In genomic region chr6:114835752-114836151, GRCm38 (mm10) we compare ENCODE assay signal across 24 mouse cellular contexts.
A peak's percentile ranks its signal among the peaks of the same experiment; 100 is the strongest.
DNase-seq lines count a peak whose midpoint lies in the region; ATAC-seq and TF ChIP-seq lines count a peak whose summit lies in the region.
"Had no signal": no experiment of that assay in that cellular context is flagged by ENCODE, and none has a peak within 500 bp of the region (broad histone marks: within the 10 kb centered on the region; RNA-seq: fewer than 3 reads in every experiment).

No protein-coding gene starts in this region.

- H3K9ac ChIP-seq in forebrain, postnatal 0 days: no peak overlapping the region
- no peak overlapping the region for H3K9ac ChIP-seq in forebrain, embryonic 15.5 days (replicated peaks)
- H3K9ac ChIP-seq in kidney, embryonic 14.5 days (ENCODE audit: low read depth, low read length): no peak overlapping the region
- H3K9ac ChIP-seq in neural tube, embryonic 12.5 days: no peak overlapping the region
- H3K9ac ChIP-seq in intestine, embryonic 16.5 days (ENCODE audit: low read depth, low read length): no peak overlapping the region
- H3K9ac ChIP-seq: heart, embryonic 13.5 days; liver, embryonic 14.5 days had no signal

- H3K9me3 ChIP-seq in forebrain, postnatal 0 days (ENCODE audit: low read length): no peaks in the 10 kb centered on the region
- no peaks in the 10 kb centered on the region for H3K9me3 ChIP-seq in forebrain, embryonic 15.5 days
- no peaks in the 10 kb centered on the region; the same call in 1 of the 2 replicates for H3K9me3 ChIP-seq in kidney, embryonic 14.5 days (ENCODE audit: control insufficient read depth, low read length)
- H3K9me3 ChIP-seq in neural tube, embryonic 12.5 days: no peaks in the 10 kb centered on the region
- H3K9me3 ChIP-seq in intestine, embryonic 16.5 days (ENCODE audit: control insufficient read depth, low read length): no peaks in the 10 kb centered on the region
- H3K9me3 ChIP-seq: heart, embryonic 13.5 days had no signal

- no peaks in the 10 kb centered on the region for H3K4me1 ChIP-seq in forebrain, postnatal 0 days (ENCODE audit: insufficient read depth)
- no peaks in the 10 kb centered on the region for H3K4me1 ChIP-seq in forebrain, embryonic 15.5 days
- peaks cover 55% of the 10 kb centered on the region for H3K4me1 ChIP-seq in kidney, embryonic 14.5 days (ENCODE audit: control insufficient read depth, insufficient read depth, low read length)
- H3K4me1 ChIP-seq in neural tube, embryonic 12.5 days: peaks cover 44% of the 10 kb centered on the region
- H3K4me1 ChIP-seq in intestine, embryonic 16.5 days (ENCODE audit: control insufficient read depth, insufficient read depth, low read length): peaks cover 34% of the 10 kb centered on the region

- no peak overlapping the region for H3K4me2 ChIP-seq in forebrain, postnatal 0 days (ENCODE audit: low read depth)
- H3K4me2 ChIP-seq in forebrain, embryonic 15.5 days (replicated peaks): no peak overlapping the region
- H3K4me2 ChIP-seq in kidney, embryonic 14.5 days (replicated peaks; ENCODE audit: low read depth, low read length): no peak overlapping the region
- H3K4me2 ChIP-seq in neural tube, embryonic 12.5 days (replicated peaks): no peak overlapping the region
- H3K4me2 ChIP-seq in intestine, embryonic 16.5 days (ENCODE audit: low read depth, low read length): no peak overlapping the region
- H3K4me2 ChIP-seq: heart, embryonic 13.5 days had no signal

- H3K36me3 ChIP-seq in forebrain, postnatal 0 days (ENCODE audit: insufficient read depth): no peaks in the 10 kb centered on the region
- no peaks in the 10 kb centered on the region for H3K36me3 ChIP-seq in forebrain, embryonic 15.5 days
- H3K36me3 ChIP-seq in kidney, embryonic 14.5 days (ENCODE audit: control insufficient read depth, insufficient read depth, low read length): no peaks in the 10 kb centered on the region
- H3K36me3 ChIP-seq in neural tube, embryonic 12.5 days: no peaks in the 10 kb centered on the region
- no peaks in the 10 kb centered on the region for H3K36me3 ChIP-seq in intestine, embryonic 16.5 days (ENCODE audit: control insufficient read depth, insufficient read depth, low read length)
- H3K36me3 ChIP-seq: heart, embryonic 13.5 days had no signal

- no peak for TF ChIP-seq CTCF in forebrain, postnatal 0 days (IDR thresholded peaks at IDR 0.05; ENCODE audit: low read depth)

- no peaks in the 10 kb centered on the region for H3K27me3 ChIP-seq in forebrain, postnatal 0 days (ENCODE audit: insufficient read depth, low read length)
- no peaks in the 10 kb centered on the region for H3K27me3 ChIP-seq in forebrain, embryonic 15.5 days
- H3K27me3 ChIP-seq in kidney, embryonic 14.5 days (ENCODE audit: control insufficient read depth, insufficient read depth, low read length): no peaks in the 10 kb centered on the region
- no peaks in the 10 kb centered on the region for H3K27me3 ChIP-seq in neural tube, embryonic 12.5 days (replicated peaks)
- H3K27me3 ChIP-seq in intestine, embryonic 16.5 days (replicated peaks; ENCODE audit: control insufficient read depth, insufficient read depth, low read length): no peaks in the 10 kb centered on the region
- H3K27me3 ChIP-seq: heart, embryonic 13.5 days had no signal

- H3K27ac ChIP-seq in forebrain, postnatal 0 days (ENCODE audit: low read depth, low read length): no peak overlapping the region
- no peak overlapping the region for H3K27ac ChIP-seq in forebrain, embryonic 15.5 days (replicated peaks)
- peak overlapping the region; percentile 69; the same call in 1 of the 2 replicates for H3K27ac ChIP-seq in kidney, embryonic 14.5 days (ENCODE audit: low read depth, low read length)
- H3K27ac ChIP-seq in neural tube, embryonic 12.5 days: no peak overlapping the region
- H3K27ac ChIP-seq in intestine, embryonic 16.5 days (ENCODE audit: low read length): no peak overlapping the region
- H3K27ac ChIP-seq: liver, embryonic 14.5 days; macrophage had no signal

- no peak for DNase-seq in forebrain, postnatal 0 days
- DNase-seq in kidney, postnatal 25 days: no peak
- no peak for DNase-seq in neural tube, embryonic 10.5 days (ENCODE audit: extremely low spot score, low spot score)
- DNase-seq: adrenal gland, adult 8-10 months; cerebellum, adult 2 months; cerebellum, postnatal 14 days; heart, postnatal 10 days; kidney, adult 8-10 months; liver; lung, adult 2 months; lung, postnatal 10 days; right cerebral cortex, adult 18-20 months; spleen, adult 18-20 months; thymus, postnatal 25 days had no signal

- WGBS in forebrain, postnatal 0 days: 94% methylated on average over 1 of the region's 1 CpGs
- WGBS in forebrain, embryonic 15.5 days: 96% methylated on average over 1 of the region's 1 CpGs
- WGBS in kidney, embryonic 14.5 days: 28% methylated on average over 1 of the region's 1 CpGs
- WGBS in neural tube, embryonic 12.5 days: 85% methylated on average over 1 of the region's 1 CpGs
- WGBS in intestine, embryonic 16.5 days: 83% methylated on average over 1 of the region's 1 CpGs

- no peak overlapping the region for H3K4me3 ChIP-seq in forebrain, postnatal 0 days (ENCODE audit: low read depth, low read length)
- H3K4me3 ChIP-seq in forebrain, embryonic 15.5 days: no peak overlapping the region
- no peak overlapping the region for H3K4me3 ChIP-seq in kidney, embryonic 14.5 days (ENCODE audit: low read length)
- H3K4me3 ChIP-seq in neural tube, embryonic 12.5 days: no peak overlapping the region
- H3K4me3 ChIP-seq in intestine, embryonic 16.5 days (ENCODE audit: low read length): no peak overlapping the region
- H3K4me3 ChIP-seq: heart, embryonic 13.5 days; myocyte had no signal

- ATAC-seq in forebrain, postnatal 0 days: peak; percentile 40; the same call in 1 of the 2 replicates
- no peak for ATAC-seq in forebrain, embryonic 15.5 days (replicated peaks)
- 0 out of 2 replicates have a peak, but pooled peaks have one; percentile 26 for ATAC-seq in kidney, embryonic 14.5 days (ENCODE audit: low FRiP score, low TSS enrichment)
- peak; percentile 39 for ATAC-seq in neural tube, embryonic 12.5 days (ENCODE audit: low FRiP score, low read depth)
- ATAC-seq in intestine, embryonic 16.5 days: no peak
- ATAC-seq: forebrain, embryonic 14.5 days; midbrain, embryonic 16.5 days had no signal

Comparison
In these comparisons a context has a peak if more than half of its experiments do, and no peak if none do; other contexts are left out.
1. ATAC-seq: peak in forebrain, postnatal 0 days (single experiment), kidney, embryonic 14.5 days (single experiment) and neural tube, embryonic 12.5 days (single experiment); none in forebrain, embryonic 15.5 days (single experiment) and intestine, embryonic 16.5 days (single experiment).